Mouse (Mus musculus): ENCODE results near the gene Pou3f1.

DNA sequence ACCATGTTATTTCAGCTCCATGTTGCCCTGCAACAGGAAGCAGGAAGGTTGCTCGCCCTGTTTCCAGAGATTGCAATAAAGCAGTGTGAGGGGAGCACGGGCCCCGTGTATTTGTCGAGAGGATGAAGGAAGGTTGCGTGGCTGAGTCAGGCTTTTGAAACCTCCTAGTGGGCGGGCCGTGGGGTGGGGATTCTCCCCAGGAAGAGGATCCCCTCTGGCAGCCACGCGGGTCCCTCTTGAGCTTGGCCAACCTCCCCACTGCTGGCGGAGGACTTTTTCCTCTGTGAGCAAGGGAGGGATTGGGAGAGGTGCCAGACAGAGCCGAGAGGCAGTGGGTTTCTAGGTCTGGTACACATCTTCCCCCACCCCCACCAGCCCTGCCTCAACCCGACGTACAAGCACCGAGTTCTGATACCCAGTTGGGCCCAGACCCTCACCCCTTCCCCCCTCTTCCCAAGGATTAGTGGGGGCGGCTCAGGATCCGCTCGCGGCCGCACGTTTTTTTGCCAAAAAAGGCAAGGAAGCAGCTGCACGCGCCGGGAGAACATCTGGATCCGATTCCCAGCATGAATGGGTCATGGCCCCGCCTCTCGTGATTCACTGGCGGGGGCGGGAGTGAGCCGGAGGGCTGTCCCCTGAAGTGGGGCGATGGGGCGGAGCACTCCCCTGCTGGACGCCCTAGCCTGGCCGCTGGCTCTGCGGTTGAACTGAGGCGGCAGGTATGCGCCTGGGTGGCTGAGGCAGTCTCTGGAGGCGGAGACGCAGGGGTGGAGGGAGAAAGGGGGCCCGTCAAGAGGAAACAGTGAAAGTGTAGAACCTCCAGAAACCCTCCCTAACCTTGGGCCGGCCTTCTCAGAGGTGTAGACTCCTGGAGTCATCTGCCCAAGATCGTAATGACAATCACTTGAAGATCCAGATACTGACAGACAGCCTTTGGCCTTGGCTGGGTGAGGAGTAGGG is 52.2 kb downstream of the Pou3f1 start:
- peak; percentile 35 for TF ChIP-seq CTCF (IDR thresholded peaks at IDR 0.05; ENCODE audit: low read depth)
- peak; percentile 54; the same call in 1 of the 2 replicates for TF ChIP-seq EP300 (IDR thresholded peaks at IDR 0.05; ENCODE audit: low read depth)

Measured in liver, postnatal 0 days (tissue).